Mouse (Mus musculus) gastrocnemius, adult 8-10 months (tissue): Measurements from ENCODE around the gene Zfp965. TPM values are rescaled to one million over a fixed set of nuclear protein-coding genes. Genes with fewer than 3 reads are reported as not detected.
"Not testable (repeated sequence)": the region's sequence is repeated elsewhere in the genome, so short reads cannot be mapped to it uniquely, and the experiment has no call there.

Source experiments
- DNase-seq, 2 experiments: peaks; one replicate each; pipeline ENCODE4 v3.0.0; 2022; ENCODE audit warnings: low spot score in 2 of 2
- total RNA-seq, 4 experiments: library from RNA; stranded (reverse); gene quantifications; 2 replicates each; pipeline ENCODE4 v1.2.4; 2022

The Zfp965 gene
- total RNA-seq: 1 to 10 TPM; 4.0 to 6.4 (median 4.6) TPM

- not testable (repeated sequence) for DNase-seq
Observed at GRCm38 (mm10) chr2:175469685-175470084, at the start of gene Zfp965. TSS of gene Zfp965 (plus strand) at chr2:175469985.

GRCm38 (mm10) chr2:175435707-175436106, 34.1 kb upstream of the Zfp965 start, which contains the start of gene Gm4724:
TSS of gene Gm4724 (minus strand) at chr2:175435807.
- DNase-seq: not testable (repeated sequence)

Other genes with a start within 250 kb of the Zfp965 start
- gene Gm14440, start 194.9 kb upstream of the Zfp965 start, total RNA-seq: 1 to 10 TPM; 3.2 to 9.2 (median 3.8) TPM
- gene Gm4631, start 131.8 kb upstream of the Zfp965 start, total RNA-seq: 10 to 100 TPM; 37.8 to 50.2 (median 42.1) TPM
- 1 to 10 TPM; 5.8 to 7.2 (median 6.2) TPM for gene Zfp968, start 97.5 kb upstream of the Zfp965 start, total RNA-seq
- gene Gm4724, start 34.2 kb upstream of the Zfp965 start, total RNA-seq: 1 to 10 TPM; 1.7 to 5.6 (median 2.6) TPM
- not detected for gene Gm11007, start 174.0 kb downstream of the Zfp965 start, total RNA-seq
- 10 to 100 TPM in 1 of 4 experiments, 1 to 10 TPM in 2, not detected in 1; 6.6 to 10.3 (median 7.4) TPM for gene Zfp969, start 233.7 kb downstream of the Zfp965 start, total RNA-seq